Mouse (Mus musculus) embryonic stem cell, embryonic (primary cell): ENCODE results near the gene Cyp27a1.

ENCODE experiments used
- CTCF ChIA-PET, 4 experiments: fragments of 300-600 bp in 2 of 4; fragments of 350-600 bp in 2 of 4; sonication (Branson Sonifier 250); formaldehyde crosslinking; loops; one replicate each; lab custom pipeline; 2022; ENCODE audit warnings: inconsistent platforms in 2 of 4; lab: Charles Lee
- POLR2A ChIA-PET, 4 experiments: fragments of 300-600 bp in 2 of 4; fragments of 350-600 bp in 2 of 4; sonication (Branson Sonifier 250); formaldehyde crosslinking; loops; one replicate each; lab custom pipeline; 2022; ENCODE audit warnings: antibody characterized with exemption in 4 of 4, inconsistent platforms in 1 of 4; lab: Charles Lee

Gene Cyp27a1

GRCm38 (mm10) chr1:74775816-74776215, 62.4 kb downstream of the Cyp27a1 start:
- POLR2A ChIA-PET = interaction anchor here (0.6 to 1.3 kb wide), 7 partner anchors 9 to 725 kb away, joined by 3 to 4 read pairs (median 3); partner anchors contain the start of gene Zfand2b (in 1 of the 4)

GRCm38 (mm10) chr1:74778934-74779486, 65.6 kb downstream of the Cyp27a1 start:
- ChIA-PET CTCF (interaction anchor here (0.5 to 1.4 kb wide), 6 partner anchors 9 to 497 kb away, joined by 3 to 8 read pairs (median 5); no protein-coding TSS in a partner anchor), POLR2A (interaction anchor here in 2 of 4 experiments (0.6 to 1.5 kb wide), 4 partner anchors 11 to 1110 kb away, joined by 3 to 5 read pairs (median 4); partner anchors contain the start of gene Gmppa (in 1 of the 2))

More at GRCm38 (mm10) chr1:74775816-74776215, 62.4 kb downstream of the Cyp27a1 start:
- CTCF ChIA-PET = interaction anchor here (0.6 to 6.6 kb wide), 32 partner anchors 8 to 823 kb away, joined by 3 to 74 read pairs (median 3); partner anchors contain the start of genes Bcs1l (in 1 of the 4), Cdk5r2 (in 1 of the 4) and Zfp142 (in 1 of the 4)

DNA sequence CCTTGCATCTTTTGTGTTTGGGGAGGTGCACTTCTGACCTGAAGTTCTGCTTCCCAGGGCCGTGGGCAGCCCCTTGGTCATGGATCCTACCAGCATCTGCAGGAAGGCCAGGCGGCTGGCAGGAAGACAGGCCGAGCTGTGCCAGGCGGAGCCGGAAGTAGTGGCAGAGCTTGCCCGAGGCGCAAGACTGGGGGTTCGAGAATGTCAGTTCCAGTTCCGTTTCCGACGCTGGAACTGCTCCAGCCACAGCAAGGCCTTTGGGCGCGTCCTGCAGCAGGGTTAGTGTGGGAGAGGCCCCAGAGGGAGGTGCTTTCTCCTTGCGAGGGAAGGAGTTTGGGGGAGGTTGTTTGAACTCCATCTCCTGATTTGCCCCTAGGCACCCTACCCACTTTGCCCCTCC, 68.7 kb downstream of the Cyp27a1 start:
- POLR2A ChIA-PET = interaction anchor here in 1 of 4 experiments (1.3 to 2.9 kb wide), 3 partner anchors 10 to 18 kb away, joined by 3 to 11 read pairs (median 7); partner anchors contain the start of gene Wnt6
- CTCF ChIA-PET = interaction anchor here in 3 of 4 experiments (0.7 to 9.2 kb wide), 3 partner anchors 10 to 25 kb away, joined by 4 to 184 read pairs (median 16); partner anchors contain the start of gene Wnt6 (in 1 of the 3)

DNA sequence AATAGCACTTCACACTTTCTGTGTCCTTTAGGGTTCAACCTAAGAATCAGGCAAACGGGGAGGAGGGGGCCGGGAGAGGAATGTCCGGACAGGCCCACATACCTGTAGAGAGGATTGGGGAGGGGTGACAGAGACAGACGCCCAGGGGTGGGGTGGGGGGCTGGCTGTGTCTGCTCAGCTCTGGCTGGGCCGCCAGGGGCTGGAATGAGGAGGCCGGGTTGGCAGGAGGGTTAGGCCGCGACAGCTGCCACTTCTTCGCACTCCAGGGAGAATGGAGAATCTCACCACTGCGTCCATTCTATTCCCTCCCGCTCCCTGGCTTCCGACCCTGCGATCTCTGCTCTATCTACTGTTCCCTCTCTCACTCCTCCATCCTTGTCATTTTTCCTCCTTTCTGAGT, 70.2 kb downstream of the Cyp27a1 start:
- CTCF ChIA-PET = interaction anchor here (0.6 to 9.2 kb wide), 28 partner anchors 8 to 386 kb away, joined by 3 to 184 read pairs (median 4); partner anchors contain the start of genes Wnt6 (in 3 of the 4) and Cryba2 (in 1 of the 4)
- POLR2A ChIA-PET = interaction anchor here in 3 of 4 experiments (0.6 to 2.9 kb wide), 8 partner anchors 10 to 271 kb away, joined by 3 to 11 read pairs (median 6); partner anchors contain the start of gene Wnt6 (in 1 of the 3)

- ChIA-PET CTCF (interaction anchor here (0.6 to 9.2 kb wide), 42 partner anchors 9 to 426 kb away, joined by 3 to 184 read pairs (median 4); partner anchors contain the start of genes Wnt6 (in 3 of the 4) and Cryba2 (in 1 of the 4)), POLR2A (interaction anchor here in 3 of 4 experiments (0.6 to 2.9 kb wide), 12 partner anchors 9 to 443 kb away, joined by 3 to 11 read pairs (median 4); partner anchors contain the start of gene Wnt6 (in 2 of the 3))
These were observed 70.8 kb downstream of the Cyp27a1 start for GRCm38 (mm10) chr1:74784041-74784759.
